Mouse (Mus musculus): Measurements from ENCODE around the gene Slc25a13.
"Not testable (repeated sequence)": the region's sequence is repeated elsewhere in the genome, so short reads cannot be mapped to it uniquely, and the experiment has no call there.

The Slc25a13 gene

DNA sequence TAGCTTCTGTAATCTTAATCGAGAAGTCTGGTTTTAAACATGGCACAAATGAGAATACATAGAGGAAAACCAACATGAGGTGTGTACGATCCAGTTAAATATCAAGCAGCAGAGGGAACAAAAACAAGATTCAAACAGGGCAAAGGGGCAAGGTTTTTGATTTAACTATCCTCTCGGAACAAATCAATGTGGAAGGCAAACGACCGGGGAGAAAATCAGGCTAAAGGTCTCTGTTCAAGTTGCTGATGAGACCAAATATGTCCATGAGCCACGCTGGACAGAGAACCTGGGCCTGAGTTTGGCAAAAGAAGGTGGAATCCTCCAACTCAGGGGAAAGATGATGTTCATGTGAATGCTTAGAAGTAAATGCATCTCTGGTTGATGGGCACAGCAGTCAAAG, 14.5 kb downstream of the Slc25a13 start:
- no peak for DNase-seq

DNA sequence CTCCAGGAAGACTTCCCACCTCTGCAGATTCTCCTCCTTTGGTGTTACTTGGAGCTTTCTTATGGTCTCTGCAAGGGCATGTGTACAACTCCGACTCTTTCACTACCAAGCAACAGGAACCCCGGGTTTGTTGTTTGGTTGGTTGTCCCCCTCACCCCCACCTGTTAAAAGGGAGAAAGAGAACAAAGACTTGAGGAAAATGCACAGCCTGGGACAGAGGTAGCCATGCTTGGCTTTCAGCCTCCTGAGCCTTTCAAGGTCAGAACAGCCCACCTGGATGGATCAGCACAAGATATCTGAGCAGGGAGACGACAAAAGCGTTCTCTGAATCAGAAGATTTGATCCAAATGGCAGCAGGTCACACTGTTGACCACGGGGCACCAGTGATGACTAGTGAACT, 15.0 kb downstream of the Slc25a13 start:
- no peak for DNase-seq

DNA sequence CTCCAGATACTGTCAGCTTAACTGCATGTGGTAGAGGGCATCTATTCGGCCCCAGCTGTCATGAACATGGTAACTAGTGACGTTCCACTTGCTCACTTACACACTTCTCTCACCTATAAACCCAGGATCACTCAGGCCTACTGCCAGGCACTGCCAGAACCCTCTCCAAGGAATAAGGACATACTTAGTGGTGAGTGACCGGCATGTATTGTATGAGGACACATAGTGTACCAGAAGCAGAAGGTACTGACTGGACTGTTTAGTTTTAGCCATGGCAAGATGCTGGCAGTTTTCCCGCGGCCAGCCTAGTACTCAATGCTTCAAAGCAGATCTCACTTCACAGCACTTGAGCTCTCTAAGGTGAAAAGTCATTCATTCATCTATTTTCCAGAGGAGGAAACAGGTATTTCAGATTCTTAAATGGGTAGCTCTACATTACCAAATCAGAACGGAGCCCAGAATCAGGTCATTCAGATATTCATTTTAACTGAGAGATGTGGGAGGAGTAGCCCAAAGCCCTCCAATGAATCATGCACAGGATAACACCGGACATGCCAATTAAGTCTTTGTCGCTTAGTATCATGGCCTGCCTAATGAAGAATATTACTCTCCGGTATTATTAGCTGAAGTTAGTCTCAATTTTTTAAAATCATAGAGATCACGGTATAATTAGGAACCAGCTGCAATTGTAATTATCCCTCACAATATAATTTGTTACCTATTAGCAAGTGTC, 17.7 kb downstream of the Slc25a13 start:
- no peak for DNase-seq

DNA sequence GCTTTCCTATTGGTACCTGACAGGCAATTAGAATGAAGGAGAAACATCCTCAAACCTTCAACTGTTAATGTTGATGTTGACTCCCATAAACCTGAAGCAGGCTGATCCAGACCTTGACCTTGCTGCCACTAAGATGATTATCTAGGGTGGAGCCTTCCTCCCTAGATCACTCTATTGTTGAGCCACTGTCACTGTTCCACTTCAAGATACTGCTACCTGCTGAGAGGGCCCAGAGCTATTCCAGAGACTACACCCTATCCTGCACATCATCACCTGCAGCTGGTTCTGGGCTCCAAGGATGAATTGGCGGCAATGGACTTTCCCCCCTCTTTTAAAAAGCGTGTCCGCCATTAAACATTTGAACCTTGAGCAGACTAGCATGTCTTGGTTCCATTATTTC, 18.9 kb downstream of the Slc25a13 start:
- not testable (repeated sequence) for DNase-seq

DNA sequence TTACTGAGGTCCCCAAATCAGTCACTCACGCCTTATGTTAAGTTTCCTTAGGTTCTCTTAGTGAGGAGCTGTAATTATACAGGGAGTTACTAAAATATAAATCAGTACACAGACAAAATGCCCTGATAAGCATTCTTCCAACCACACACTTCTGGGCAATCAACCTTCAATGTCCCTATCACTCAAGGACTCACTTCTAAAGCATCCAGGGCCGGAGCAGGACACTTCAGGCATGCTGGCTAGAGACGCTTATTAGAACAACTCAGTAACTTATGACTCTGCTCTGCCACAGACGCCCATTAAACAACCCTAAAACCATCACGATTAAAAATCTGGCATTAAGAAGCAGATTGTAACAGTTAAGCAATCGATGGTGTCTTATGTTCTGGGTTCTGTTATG, 19.6 kb downstream of the Slc25a13 start:
- no peak for DNase-seq

DNA sequence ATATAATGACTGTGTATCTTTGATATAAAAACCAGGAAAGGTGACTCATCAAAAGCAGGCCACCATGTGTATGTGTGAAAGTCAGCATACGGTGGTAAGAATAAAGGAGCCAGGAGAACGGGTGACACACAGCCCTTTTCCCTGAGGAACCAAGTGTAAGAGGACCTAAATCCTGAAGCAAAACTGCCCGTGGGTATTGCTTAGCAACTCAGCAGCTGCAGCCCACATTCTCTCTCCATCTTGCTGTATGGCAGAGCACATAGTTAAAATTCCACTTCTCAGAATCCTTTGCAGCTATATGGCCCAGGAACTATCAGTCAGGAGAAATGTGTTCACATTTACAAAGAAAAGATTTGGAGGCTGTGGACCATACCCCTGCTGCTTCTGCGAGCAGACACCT, 20.4 kb downstream of the Slc25a13 start:
- DNase-seq: no peak

DNA sequence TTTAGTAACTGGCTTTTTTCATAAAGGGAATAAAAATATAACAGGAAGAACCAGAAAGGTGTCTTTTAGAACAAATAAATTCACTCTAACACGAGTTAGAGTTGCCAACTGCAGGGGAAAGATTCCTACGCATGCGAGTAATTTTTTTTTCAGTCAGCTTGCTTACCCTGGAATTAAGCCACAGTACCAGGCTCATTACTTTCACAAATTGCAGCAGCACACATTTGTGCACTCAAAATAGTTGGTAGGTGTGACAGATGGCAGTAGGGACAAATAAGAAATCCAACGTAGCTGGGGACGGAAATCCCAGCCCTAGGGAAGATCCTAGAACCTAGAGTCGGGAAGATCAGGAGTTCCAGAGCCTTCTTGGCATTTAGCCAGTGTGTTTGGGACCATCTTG, 22.1 kb downstream of the Slc25a13 start:
- DNase-seq: peak; percentile 41

DNA sequence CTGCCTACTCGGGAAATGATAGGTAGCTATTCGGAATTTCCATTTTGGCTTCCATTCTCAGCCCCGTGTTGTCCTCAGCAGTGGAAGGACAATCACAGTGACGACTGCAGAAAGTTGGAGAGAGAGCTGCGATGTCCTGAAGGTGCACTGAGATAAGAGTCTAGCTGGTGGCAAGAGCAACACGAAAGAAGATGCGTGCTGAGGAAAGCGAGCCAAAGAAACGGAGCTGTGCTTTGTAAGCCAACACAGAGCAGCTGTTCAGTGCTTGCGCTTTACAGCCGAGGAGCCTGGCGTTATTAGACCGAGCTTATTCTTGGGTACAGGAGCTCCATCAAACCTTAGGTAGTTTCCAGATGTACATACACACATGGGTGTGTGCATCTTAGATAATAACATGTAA, 23.1 kb downstream of the Slc25a13 start:
- DNase-seq: no peak

DNA sequence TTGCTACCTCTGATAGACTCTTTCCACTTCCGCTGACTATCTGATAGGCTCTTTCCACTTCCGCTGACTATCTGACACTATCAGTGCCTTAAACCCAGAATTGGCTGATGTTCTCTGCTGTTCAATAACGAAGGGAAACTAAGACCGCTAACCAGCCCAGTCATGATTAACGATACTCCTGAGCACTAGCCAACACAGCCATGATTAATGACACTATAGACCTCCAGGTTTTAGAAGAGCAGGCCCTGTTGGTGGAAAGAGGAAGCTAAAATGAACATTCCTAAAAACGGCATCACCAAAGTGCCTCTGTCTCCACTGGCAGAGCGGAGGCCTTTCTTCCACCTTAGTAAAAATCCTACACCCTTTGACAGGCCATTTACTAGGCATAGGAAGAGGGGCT, 24.6 kb downstream of the Slc25a13 start:
- no peak for DNase-seq

DNA sequence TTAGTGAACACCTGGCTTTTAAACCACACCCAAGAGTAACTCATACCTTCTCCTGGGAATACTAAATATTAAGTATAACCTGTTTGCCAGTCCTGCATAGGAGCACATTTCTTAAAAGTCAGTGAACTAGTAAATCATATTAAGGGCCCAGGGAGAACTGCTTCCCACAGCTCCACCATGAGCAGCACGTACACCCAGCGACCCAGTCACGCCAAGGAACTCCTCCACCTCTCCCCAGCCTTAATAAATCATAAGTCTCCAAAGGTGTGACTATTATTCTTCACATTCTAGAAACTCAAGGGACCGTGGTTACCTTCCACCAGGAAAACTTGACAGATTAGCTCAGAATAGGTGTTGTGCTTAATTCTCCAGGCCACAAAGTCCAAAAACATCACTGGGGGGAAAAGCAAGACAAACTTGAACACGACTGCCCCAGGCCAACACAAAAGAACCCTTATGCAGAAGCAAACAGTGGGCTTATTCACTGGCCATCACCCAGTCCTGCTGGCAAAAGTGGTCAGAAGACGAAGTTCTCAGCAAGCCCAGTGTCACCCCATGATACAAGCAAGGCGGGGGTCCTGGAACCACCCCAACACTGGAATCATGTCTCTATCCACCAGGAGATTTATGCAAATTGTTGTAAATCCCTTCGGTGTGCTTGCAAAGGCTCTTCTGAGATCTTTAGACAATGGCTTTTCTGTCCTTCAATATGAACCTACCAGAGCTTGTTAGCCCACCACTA, 25.2 kb downstream of the Slc25a13 start:
- peak; percentile 66 for DNase-seq

DNA sequence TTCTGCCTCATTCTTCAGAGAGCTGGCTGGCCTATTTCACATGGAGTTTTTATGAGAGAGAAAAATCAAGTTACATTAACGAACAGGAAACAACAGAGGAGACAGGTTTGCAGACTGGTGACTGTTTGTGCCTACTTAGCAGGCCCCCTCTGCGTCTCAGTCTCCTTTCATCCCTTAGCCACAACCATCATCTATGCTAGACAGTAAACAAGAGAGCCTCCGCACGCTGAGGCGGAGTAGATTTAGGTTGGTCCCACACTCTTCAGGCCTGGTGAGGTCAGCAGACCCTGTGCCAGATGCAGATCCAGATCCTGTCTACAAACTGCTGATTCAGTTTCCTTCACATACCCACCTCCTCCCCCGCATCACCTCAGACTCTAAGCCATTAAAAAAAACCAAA, 28.0 kb downstream of the Slc25a13 start:
- no peak for DNase-seq

DNA sequence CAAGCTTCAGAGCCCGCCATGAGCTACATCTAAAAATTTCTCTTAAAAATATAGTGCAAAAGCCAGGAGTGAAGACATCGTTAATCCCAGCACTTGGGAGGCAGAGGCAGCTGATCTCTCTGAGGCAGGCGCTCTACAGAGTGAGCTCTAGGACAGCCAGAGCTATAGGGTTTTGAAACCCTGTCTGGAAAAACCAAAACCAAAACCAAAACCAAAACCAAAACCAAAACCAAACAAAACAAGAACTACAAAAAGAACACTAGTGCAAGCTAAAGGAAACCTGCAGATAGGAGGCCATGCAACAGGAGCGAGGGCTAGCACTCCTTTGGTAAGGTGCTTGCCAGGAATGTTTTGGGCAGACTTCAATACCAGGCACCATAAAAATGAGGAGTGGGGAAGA, 30.5 kb downstream of the Slc25a13 start:
- no peak for DNase-seq

DNA sequence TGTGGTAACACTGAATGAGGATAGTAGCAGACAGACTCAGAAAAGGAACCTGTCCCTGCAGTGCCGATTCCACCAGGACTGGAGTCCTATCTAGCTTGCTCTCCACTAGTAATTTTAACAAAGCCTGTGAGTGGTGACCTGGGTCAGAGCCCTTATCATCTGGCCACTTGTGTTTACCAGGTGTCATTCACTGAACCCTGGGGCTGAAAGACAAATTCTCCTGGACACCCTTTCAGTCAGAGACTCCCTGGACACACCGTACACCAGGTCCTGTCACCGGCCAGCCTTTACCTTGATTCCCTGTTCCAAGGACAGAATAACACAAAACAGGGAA, 31.3 kb downstream of the Slc25a13 start:
- DNase-seq: no peak

DNA sequence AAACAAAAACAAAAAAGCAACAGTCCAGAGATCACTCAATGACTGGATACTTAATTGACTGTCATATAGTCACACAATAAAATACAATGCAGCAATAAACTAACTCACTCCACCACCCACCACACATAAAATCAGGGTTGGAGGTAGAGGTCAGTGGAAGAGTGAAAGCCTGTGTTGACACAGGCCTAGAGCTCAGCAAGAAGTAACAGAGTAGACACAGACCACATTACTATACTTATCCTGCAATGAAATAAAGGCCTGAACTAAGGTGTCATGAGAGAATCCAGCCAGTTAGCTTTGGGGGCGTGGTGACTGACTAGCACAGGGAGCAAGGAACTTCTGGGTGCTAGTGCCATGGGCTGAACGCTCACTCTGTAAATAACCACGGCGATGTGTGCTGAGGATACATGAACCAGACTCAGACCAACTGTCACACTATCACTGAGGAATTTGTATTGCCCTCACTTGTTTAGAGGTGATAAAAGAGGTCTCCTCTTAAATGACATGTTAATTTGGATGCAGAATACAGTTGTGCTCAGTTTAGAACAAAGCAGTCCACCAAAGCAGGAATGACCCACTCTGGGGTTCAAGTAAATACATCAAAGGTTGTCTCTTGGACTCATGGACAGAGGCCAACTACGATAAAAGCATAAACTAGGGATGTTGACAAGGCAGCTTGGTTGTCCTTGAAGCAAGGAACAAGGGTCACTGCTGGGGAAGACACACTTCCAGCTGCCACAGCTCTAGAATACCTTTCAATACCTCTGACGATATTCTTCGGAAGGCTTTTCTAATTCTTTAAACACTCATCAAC, 31.8 kb downstream of the Slc25a13 start:
- DNase-seq: no peak

DNA sequence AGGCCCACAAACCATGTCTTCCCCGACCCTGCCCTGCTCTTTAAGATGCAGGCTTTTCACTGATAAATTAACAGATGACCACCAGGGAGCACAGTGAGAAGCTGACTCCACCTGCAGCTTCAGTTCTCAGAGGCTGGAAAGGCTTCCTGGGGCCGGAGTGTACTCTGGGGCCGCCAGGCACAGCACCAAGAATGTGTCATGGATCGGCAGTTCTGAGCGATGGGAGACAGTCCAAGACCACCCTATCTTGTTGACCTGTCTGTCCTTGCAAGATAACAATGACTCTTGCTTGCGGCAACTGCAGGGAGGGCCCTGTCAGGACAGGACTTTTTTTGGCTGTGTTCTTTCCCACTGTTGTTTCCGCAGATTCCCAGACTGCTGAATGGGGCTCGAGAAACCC, 33.4 kb downstream of the Slc25a13 start:
- DNase-seq: no peak

DNA sequence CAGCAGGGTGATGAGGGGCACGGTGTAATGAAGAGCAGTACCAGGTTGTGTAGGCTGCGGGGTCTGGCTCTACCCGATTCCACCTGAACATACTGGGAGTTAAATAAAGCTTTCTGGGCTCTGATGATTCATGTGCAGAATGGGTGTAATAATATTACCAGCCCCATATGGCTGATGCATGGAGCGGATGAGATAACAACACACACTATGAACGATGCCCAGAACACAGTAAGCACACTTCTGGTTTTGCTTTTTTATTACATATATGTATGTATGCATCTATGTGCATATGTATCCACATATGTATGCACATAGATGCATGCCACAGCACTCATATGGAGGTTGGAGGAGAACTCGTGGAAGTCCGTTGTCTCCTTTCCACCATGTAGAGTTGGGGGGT, 34.8 kb downstream of the Slc25a13 start:
- DNase-seq: no peak

DNA sequence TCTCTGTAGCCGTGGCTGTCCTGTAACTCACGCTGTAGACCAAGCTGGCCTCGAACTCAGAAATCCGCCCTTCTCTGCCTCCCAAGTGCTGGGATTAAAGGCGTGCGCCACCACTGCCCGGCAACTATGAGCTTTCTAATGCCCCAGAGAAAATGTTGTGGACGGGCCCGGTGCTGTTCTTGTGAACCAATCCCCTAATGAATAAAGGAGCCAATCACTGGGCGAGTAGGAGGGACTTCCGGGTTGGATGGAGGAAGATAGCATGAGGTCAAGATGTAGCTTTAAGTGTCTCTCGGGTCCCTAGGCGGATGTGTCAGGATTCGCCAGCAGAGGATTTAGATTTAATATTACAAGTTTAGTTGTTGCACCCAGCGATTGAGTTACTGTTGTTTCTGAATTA, 38.6 kb downstream of the Slc25a13 start:
- not testable (repeated sequence) for DNase-seq

DNA sequence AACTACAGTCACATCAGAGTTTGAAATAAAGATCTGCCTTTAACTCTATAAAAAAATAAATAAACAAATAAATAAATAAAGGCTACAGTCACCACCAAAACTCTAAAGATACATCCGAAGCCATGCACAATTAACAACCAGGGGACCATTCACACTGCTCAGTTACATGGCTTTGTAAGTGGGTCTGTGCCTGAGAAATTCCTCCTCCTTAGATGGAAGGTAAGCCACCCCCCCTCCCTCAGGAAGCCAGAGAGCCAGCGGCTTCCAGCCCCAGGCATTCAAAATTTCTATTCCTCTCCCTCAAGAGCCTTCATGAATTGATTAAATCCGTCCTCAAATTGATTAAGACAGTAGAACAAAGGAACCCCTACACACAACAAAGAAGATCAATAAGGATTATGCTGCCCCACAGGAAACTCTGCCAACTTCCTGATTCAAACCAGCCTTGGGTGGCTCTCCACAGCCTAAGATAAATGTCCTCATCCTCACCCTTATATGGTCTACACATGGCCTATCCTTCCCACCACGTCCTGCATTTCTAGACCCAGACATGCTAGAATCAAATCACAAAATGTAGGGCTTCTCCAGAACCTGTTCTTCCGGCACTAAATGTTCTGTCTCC, 41.5 kb downstream of the Slc25a13 start:
- DNase-seq: no peak

DNA sequence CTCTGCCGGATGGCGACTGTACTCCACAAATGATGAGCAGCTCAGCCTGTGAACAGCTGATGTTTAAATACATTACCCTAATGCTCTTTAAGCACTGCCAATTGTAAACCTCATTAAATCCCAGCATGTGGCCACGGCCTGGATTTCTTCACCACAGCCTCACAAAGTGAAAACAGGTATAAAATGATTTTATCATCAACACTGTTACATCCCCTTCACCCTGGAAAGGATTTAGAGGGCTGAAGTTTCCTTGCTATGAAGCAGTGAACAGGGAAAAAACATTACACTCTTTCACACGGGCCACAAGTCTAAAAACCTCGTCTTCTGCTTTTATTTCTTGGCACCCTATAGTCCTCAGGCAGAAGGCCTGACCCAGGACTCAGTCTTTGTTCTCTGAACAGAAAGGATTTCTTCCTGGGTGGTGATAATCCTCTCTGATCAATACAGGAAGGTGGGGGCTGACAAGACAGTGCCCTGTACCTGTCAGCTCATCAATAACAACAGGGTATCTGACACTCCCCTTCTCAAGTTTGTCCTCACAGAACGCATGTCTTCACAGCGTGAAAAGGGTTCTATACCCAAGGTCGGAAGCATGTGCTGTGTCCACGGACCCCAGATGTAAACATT, 42.9 kb downstream of the Slc25a13 start:
- no peak for DNase-seq

DNA sequence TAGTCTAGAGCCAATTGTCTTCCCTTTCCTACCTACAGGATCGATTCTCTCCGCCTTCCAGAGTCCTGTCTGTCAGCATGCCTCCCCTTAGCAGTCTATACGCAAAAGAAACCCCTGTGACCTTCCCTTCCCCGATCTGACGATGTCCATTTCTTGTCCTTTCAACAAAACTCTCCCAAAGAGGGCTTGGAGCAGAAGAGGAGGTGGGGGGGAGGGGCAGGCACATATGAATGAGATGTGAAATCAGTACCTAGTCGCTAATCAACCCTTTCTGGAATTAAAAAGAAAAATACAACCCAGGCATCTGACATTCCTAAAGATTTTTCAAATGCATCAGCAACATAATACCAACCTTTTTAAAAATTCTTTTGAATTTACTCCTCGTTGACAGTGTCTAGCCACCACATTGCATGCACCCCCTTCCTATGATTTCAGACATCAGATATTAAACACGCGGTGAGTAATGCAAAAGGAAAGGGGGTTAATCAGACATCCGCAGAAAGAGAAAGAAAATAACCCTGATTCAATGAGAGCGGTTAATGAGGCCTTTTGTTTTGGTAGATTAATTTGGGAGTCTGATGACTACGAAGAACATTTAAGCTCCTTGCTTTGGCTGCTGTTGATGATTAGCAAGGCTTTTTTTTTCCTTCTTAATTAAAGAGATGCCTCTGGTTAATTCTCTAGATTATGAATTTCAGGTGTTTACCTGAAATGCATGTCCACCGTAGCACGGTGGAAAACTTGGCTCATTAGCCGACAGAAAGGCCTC, 43.6 kb downstream of the Slc25a13 start:
- no peak for DNase-seq

DNA sequence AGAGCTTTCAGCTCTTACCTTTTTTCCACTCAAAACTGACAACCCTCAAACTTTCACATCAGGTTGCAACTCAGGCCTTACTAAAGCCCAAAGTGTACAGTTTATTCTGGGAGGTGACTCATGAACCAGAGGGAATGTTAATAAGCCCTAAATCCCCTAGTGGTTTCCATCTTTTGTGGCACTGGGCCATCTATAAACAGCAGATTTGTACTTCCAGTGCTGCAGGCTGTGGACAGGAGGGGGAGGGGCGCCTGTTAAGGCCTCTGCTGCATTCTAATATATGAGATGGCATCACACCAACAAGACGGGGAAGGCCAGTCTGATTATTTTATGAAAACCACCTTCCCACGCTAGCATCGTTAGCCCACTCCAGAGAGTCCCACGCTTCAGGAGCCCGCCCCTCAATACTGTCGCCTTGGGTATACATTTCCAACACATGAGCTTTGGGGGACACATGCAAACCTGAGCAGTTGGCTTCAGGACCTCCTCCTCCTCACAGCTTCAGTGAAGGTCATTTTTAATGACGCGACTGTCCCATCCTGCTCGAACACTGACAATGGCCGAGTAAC, 48.3 kb downstream of the Slc25a13 start:
- DNase-seq: no peak

Data from right cerebral cortex, adult 18-20 months (tissue).